Mouse (Mus musculus): ENCODE results near the gene Cdc42ep5.

GRCm38 (mm10) chr7:4122783-4123182 lies 41.9 kb downstream of the Cdc42ep5 start:
- TF ChIP-seq CTCF (IDR thresholded peaks at IDR 0.05; ENCODE audit: borderline replicate concordance, insufficient read depth, low read depth, low read length) (no peak), POLR2A (IDR thresholded peaks at IDR 0.05; ENCODE audit: borderline replicate concordance, insufficient read depth, low read length) (no peak)

All from cerebellum, adult 2 months (tissue).